Mouse (Mus musculus) CH12F3 (cell line): Measurements from ENCODE around the gene Cers6.

Experiments
- in situ Hi-C: fragments of 300-500 bp; cut with MboI; formaldehyde crosslinking; loops from 2 replicates; pipeline ENCODE4 v1.14.3; 2020; ENCODE audit warnings: low sequenced_read_pairs

Cers6 gene

DNA sequence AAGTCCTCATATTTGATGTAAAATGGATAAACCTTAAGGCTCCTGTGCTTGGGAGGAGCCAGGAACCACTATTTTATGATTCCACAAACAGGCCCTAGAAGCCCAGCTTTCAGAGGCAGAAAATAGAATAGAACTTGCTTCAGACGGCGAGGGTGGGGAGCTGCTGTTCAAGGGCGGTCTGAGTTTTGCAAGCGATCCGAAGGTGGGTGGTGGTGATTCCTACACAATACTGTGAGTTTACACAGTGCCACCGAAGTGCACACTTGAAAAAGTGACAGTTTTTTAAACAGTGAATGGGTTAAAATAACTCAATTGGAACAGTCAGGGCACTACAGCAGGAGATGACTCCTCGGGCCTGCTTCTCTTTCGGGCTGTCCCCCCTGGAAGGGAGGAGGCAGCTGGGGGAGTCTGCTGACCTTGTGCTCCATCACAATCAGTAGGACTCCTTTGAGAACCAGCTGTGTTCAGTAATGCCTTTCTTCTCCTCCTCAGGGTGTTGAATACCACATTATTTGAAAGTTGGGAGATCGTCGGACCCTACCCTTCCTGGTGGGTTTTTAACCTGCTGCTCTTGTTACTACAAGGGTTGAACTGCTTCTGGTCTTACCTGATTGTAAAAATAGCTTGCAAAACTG lies 243.4 kb downstream of the Cers6 start:
- in situ Hi-C loops, result no loop called here

DNA sequence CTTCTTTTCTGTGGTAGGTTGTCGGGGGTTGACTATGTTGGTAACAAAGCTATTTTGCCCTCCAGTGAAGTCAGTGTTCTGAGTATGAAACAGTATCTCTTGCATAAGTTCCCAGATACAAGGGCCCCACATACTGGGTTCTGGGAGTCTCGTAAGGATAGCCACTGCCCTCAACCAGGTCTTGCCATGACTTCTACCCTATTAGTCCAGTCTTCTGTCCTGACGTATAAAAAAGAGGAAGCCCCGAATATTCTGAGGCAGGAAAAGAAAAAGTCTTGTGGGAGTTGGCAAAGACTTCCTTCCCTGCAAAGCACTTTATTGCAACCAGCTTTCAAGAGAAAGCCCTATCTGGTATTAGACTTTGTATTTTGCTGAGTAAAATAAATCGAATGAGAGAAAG lies 248.0 kb downstream of the Cers6 start:
- in situ Hi-C loops, result no loop called here

DNA sequence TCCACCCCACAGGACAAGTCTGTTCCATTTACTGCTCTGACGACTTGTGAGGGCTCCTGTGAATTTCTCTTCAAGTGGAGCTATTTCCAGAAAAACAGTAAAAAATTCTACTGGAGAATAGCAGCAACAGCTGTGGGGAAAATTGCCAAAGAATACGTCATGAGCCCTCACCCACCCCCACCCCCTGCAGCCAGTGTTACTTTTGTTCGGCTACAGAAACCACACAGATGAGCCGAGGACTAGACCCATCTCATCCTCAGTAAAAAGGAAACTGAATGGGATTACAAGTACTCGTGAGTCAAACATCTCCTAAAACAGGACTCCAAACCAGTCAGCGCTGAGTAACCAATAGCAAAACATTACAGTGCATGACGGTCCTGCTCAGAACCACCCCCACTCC lies 248.5 kb downstream of the Cers6 start:
- in situ Hi-C loops, result no loop called here

DNA sequence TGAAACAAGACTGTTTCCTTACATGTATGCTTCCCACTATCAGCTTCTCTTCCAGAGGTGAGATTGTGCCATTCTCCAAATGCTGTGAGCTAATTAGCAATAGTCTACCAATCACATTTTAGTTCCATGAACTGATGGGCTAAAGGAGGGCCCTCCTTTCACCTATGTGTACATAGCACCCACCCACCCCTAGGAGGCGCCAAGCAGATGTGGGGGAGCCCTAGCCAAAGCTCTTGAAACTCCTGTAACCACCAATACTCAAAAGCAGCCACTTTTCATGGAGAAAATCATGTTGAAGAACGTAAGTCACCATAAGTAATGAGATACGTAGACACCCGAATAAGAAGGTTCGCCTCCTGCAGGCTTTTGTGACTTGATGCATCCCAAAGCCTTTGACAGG lies 251.4 kb downstream of the Cers6 start:
- in situ Hi-C loops, result no loop called here

DNA sequence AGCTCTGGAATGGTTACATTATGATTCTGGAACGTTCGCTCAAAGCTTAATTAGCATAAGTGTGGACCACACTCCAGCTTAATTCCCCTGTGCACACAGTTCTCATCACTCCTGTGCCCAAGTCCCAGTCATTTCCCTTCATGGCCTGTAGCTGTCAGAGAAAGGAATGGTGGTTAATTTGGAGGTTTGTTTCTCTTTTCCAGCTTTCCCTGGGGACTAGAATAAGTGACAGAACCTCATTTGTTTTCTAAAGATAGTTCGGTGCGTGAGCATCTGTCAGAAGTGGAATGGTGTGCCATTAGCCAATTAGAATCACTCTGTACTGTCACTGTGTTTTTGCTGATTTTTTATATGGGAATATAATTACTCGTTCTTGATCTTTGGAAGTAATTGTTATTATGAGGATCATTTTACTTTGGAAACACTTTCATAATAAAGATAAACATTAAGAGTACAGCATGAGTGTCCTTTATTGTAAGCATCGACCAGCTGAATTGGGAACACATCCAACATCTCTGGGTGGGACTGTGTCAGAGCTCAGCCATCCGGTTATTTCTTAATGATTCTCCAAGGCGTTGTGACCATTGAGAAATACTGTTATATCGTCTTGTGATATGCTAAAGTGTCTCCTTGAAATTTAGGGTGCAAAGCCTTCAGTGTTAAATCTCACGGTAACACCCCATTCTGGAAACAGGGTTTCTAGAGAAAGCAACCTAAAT lies 252.7 kb downstream of the Cers6 start:
- in situ Hi-C loops, result no loop called here

DNA sequence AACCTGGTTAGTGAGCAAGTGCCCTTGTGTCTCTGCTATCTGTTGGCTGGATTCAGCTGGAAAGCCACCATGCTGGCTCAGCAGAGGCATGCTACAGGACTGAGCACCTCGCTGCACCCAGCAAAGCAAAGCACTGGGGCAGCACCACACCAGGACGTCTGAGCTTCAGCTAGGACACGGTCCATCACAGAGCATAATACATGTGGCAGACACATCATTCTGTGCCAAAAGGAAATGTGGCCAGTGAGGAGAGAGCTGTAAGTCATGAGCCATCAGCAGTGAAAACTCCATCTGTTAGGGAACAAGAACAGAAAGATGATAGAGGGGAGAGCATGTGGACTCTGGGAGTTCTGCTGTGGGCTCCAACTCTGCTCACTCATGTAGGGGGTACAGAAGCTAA lies 254.7 kb downstream of the Cers6 start:
- in situ Hi-C loops, result no loop called here

DNA sequence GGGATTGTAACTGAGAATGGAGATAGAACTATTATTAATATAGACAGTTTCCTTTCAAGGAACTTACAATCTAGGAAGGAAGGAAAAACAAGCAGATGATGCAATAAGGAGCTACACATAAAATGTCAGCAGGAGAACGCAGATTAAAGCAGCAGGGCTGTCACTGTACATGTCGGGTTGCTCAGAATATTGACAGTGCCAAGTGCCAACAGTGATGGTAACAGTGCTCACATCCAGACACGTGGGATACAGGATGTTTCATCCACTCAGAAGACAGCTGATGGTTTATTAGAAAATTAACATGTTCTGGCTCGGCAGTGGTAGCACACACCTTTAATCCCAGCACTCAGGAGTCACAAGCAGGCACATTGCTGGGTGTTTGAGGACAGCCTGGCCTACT lies 255.5 kb downstream of the Cers6 start:
- in situ Hi-C loops, result no loop called here

DNA sequence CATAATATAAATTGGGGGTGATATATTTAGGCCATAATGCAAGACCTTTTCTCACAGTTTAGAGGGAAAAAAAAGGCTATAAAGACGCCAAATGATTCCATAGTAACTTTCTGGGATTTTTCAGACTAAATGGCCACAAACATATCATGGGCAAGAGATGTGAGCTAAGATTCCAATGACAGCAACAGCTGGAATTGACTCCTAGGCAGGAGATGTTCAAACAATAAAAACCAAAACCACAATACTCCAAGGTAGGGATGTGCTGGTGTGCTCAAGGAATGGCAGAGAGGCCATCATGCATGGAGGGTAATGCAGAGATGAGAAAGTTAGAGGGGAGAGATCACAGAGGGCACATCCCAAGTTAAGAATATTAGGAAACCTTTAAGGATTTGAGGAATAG lies 257.8 kb downstream of the Cers6 start:
- in situ Hi-C loops, result no loop called here

DNA sequence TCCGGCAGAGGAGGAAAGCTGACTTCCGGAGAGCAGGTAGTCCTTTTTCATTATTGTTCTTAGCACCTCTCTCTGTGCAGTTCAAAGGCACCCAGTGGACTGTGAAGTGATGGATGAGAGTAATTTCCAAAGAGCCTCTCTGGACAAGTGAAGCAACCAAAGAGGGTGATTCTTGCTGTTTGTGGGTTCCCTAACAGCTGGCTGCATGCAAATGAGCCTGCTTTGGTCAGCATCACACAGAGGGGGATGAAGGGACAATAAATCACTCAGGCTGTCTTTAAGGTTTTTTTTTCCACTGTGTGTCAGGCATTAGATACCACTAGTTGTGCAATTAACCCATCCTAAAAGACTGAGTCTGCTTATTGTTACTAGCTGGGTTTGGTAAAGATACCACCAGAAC lies 258.5 kb downstream of the Cers6 start:
- in situ Hi-C loops, result no loop called here

DNA sequence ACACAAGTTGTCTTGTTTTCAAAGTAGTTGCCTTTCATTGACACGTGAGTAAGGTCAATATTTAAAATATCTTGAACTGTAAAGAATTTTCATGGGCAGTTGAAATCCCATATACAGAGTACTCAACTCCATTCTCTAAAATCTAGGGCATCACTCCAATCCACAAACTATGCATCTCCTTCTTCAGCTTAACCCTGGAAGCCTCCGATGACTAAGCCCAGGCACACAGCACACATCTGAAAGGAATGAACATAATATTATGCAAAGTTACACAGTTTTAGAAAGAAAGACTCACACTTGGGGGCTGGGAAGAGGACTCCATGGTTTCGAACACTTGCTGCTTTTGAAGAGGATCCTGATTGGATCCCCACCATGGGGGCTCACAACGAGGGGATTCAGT lies 260.4 kb downstream of the Cers6 start:
- in situ Hi-C loops, result no loop called here

DNA sequence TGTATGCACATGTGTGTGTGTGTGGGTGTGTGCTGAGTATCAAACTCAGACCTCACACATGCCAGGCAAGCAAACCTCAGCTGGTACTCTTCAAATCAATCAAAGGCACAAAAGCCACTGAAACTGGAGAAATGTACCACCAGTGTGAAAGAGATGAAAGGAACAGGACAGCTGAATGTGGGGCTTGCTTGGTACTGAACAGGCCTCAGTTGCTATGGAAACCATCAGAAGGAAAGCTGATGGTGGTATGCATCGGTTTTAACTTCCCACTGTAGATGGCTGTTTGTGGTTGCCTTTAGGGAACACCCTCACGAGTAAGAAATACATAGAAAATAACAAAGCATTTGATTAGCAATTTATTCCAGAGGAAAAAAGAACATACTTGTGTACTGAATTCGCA lies 264.2 kb downstream of the Cers6 start:
- in situ Hi-C loops, result no loop called here

DNA sequence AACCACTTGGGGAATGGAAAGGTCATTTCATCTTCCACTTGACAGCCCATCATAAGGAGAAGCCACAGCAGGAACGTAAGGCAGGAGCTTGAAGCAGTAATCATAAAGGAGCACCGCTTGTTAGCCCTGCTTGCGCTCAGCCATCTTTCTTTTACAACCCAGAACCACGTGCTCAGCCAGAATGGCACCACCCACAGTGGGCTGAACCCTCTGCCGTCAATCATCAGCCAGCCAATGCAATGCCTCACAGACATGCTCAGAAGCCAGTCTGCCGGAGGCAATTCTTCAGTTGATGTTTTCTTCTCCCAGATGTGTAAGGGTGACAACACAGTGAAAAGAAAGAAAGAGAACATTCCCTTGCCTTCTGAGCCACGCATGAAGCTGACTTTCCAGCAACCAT lies 267.1 kb downstream of the Cers6 start:
- in situ Hi-C loops, result no loop called here

DNA sequence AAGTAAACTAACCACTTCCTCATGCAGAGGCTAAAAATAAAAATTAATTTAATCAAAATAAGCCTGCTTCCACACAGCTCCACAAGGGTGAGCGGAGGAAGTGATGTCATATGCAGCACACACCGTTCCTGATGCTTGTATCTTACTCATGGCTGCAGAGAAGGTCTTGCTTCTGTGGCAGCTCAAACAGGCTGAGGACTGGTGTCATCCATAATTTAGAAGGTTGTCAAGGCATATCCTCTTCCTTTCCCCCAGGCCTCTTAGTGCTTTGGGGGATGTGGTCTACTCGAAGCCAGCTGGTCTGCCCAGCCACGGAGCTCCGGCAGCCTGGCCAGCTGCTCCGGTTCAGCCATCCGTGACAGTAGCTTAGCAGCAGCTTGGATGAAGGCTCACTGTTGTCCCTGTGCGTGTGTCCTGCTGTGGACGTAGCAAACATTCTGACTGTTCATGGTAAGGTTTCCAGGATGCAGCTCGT lies 267.7 kb downstream of the Cers6 start:
- in situ Hi-C loops, result no loop called here

DNA sequence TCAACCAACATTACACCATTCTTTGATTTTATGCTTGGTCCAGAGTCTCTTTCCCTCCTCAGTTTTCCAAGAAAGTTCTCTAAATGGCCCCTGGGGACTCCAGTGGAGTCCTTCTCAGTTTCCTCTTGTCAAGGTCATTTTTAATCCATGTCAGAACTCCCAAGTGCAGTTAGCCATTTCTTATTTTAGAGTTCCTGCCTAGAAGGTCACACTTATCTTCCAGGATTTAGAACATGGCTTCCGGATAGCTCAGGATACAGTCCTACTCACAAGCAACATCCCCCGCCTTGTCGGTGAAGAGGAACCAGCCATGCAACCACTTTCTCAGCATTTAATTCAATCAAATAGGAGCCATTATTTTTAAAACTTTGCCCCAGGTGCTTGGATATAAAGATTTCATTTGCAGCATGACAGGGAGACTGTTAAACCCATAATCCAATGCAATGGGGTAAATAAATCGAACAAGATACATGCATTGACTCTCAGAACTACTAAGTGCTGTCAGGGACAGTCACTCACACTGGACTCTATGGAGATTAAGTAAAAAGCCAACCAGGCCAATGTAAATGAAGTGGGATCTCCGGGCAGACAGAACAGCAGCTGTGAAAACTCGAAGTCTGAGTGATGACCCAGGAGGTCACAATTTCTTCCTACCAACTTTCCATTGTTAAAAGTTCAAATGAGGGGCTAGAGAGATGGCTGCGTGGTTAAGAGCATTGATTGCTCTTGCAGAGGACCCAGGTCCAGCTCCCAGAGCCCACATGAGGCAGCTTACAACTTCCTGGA lies 268.4 kb downstream of the Cers6 start:
- in situ Hi-C loops, result no loop called here

DNA sequence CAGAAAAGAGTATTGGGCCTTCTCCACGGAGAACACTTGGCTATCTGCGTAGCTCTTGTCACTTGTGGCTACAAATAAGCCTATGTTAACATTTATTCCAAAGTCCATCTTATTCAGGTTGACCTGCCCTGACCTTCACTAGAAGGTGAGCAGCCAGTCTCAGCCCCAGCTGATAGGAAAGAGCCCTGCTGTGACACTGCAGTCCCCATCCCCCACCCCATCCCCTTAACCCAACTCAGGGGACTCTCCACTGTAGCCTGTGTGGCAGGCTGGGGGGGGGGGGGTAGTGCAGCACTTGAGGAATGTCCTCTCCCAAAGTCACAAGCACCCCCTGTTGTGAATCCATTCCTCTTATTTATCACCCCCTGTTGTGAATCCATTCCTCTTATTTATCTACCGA lies 270.8 kb downstream of the Cers6 start:
- in situ Hi-C loops, result no loop called here

DNA sequence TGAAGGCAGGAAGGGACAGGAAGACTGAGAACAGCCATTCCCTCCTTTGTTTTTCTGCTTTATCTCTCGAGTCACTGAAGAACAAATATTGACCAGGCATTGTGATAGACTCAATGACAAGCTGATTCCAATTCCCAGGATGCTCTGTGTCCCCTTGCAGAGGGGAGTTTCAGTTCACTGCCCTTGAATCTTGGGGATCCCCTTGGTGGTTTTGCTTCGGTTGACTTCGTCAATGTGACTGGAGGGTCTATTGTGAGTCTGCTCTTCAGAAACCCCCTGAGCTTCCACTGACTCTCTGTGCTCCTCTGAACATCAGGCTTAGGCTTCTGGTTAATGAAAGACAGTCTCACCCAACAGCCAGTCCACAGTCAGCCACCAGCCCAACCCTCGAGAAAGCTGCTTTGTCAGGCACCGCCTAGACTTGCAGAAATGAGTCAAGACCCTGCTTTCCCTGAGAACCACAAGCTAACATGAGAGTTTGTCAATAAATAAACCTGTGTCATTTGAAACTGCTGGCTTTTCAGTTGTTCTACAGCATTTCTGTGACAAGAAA lies 271.3 kb downstream of the Cers6 start:
- in situ Hi-C loops, result no loop called here

DNA sequence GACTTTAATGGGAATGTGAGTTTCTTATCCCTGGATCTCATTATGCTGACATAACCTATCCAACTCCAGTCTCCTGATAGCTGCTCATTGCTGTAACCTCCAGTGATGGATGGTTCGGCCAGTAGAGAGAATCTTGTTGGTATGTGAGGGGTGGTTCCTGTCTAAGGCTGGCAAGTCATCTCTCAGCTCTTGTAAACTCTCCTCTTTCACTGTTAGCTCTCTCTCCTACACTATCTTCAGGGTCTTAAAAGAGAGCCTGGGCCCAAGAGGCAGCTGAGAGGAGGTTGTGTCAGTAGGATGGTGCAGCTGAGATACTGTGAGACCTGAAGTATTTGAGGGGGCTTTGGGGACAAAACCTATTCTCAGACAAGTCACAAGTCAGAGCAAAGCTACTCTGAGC lies 272.9 kb downstream of the Cers6 start:
- in situ Hi-C loops, result no loop called here

DNA sequence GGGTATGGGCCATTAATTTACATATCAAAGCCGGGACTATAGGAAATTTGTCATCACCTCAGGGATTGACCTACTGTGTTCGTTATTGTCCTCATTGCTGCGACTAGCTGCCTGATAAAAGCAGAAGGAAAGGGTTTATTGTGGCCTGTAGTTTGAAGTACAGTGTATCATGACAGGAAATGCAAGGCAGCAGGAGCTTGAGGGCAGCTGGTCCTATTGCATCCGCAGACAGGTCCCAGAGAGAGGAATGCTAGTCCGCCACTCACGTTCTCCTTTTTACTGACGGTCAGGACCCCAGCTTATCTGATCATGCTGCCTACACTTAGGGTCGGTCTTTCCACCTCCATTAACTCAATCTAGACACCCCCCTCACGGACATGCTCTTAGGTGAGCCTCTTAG lies 273.7 kb downstream of the Cers6 start:
- in situ Hi-C loops, result no loop called here

DNA sequence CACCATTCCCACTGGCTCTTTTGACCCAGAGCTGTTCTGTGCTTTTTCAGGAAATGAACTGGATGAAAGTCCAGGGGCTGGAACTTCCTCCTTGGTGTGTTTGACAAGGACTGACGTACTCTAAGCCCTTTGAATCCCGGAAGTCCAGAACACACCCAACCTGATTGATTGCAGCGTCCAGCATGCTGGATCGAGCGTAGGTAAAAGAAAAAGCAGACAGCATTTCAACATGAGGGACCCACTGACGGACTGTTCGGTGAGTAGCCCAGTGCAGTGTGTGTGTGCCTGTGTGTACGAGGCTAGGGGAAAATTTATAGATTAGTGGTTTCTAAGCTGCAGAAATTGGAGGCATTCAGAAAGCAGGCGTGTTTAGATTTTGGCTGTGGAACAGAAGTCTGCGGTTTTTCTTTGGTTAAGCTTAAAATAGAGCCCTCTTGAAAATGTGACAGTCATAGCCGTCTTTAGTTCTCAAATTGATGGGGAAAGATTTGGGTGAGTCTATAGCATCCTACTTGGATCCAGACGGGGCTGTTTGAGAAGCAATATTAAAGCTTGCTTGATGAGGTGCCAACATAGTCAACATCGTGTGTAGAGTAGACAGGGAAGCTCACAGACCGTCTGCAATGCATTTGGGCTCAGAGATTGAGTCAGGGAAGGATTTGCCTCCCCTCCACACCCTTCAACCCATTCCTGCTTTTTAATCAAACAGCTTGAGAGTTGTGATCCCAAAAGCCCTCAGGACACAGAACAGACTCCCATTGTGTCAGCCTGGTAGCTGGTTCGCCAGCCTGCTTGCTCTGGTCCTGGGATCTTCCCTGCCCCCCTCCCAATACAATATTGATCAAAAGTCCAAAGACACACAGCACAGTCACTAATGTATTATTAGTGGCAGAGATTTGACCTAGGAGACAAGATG lies 274.7 kb downstream of the Cers6 start, which contains the start of gene Nostrin:
Gene Nostrin, plus strand, starts transcription at position 140 of the 916 bp plus-strand sequence.
- in situ Hi-C loops, result no loop called here

DNA sequence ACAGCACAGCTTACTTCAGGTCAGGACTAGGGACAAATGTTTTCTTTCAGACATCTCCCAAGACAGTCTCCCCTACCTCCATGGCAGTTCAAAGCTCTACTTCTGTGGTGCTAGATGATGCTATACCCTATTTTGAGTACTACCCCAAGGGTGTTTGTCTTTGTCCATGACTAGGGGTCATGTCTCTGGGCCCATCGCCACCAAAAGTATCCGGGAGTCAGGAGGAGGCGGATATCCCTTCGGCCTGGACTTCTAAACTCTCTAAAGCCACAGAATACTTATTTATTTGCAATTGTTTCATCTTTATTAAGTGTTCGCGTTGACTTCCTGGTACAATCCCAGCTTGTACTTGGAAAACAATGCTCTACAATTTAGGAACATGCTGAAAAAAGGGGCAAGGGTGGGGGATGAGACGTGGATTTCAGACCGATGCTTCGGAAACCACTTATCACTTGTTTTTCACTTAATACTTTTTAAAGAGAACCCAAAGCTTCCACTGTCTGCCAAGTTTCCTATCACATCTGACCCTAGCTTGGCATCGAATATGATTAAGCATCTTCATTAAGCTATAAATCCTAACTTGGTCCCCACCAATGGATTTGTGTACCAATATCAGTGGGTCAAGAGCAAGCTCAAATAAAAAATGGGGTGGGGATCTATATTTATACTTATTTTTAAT lies 276.3 kb downstream of the Cers6 start:
- in situ Hi-C loops, result no loop called here
